ENCODE assay signal across 26 mouse cellular contexts in genomic region chr5:101524670-101525069, GRCm38 (mm10).
A peak's percentile ranks its signal among the peaks of the same experiment; 100 is the strongest.
DNase-seq lines count a peak whose midpoint lies in the region; ATAC-seq and TF ChIP-seq lines count a peak whose summit lies in the region.
"Had no signal": no experiment of that assay in that cellular context is flagged by ENCODE, and none has a peak within 500 bp of the region (broad histone marks: within the 10 kb centered on the region; RNA-seq: fewer than 3 reads in every experiment).

No protein-coding gene starts in this region.

- H3K36me3 ChIP-seq in kidney, adult 2 months (ENCODE audit: control insufficient read depth, insufficient read depth, low read length): no peaks in the 10 kb centered on the region
- H3K36me3 ChIP-seq in kidney, embryonic 14.5 days (ENCODE audit: control insufficient read depth, insufficient read depth, low read length): no peaks in the 10 kb centered on the region
- H3K36me3 ChIP-seq in midbrain, embryonic 14.5 days (ENCODE audit: control insufficient read depth, insufficient read depth, low read length): no peaks in the 10 kb centered on the region
- H3K36me3 ChIP-seq in midbrain, embryonic 15.5 days (replicated peaks): no peaks in the 10 kb centered on the region
- H3K36me3 ChIP-seq: heart, embryonic 15.5 days; limb, embryonic 15.5 days; lung, embryonic 15.5 days; neural tube, embryonic 12.5 days had no signal

- no peaks in the 10 kb centered on the region for H3K9me3 ChIP-seq in kidney, embryonic 14.5 days (ENCODE audit: control insufficient read depth, low read length)
- no peaks in the 10 kb centered on the region for H3K9me3 ChIP-seq in midbrain, embryonic 14.5 days (ENCODE audit: control insufficient read depth, low read length)
- no peaks in the 10 kb centered on the region for H3K9me3 ChIP-seq in midbrain, embryonic 15.5 days
- H3K9me3 ChIP-seq: heart, embryonic 15.5 days; limb, embryonic 15.5 days; lung, embryonic 15.5 days; neural tube, embryonic 12.5 days had no signal

- no peak overlapping the region for H3K4me2 ChIP-seq in kidney, embryonic 14.5 days (replicated peaks; ENCODE audit: low read depth, low read length)
- no peak overlapping the region for H3K4me2 ChIP-seq in midbrain, embryonic 14.5 days (ENCODE audit: low read length)
- no peak overlapping the region for H3K4me2 ChIP-seq in midbrain, embryonic 15.5 days
- H3K4me2 ChIP-seq: heart, embryonic 15.5 days; limb, embryonic 15.5 days; lung, embryonic 15.5 days had no signal

- H3K4me3 ChIP-seq in kidney, adult 2 months (ENCODE audit: insufficient read depth, low read depth, low read length): no peak overlapping the region
- H3K4me3 ChIP-seq in kidney, embryonic 14.5 days (ENCODE audit: low read length): no peak overlapping the region
- H3K4me3 ChIP-seq in midbrain, embryonic 14.5 days (replicated peaks; ENCODE audit: low read depth, low read length): no peak overlapping the region
- no peak overlapping the region for H3K4me3 ChIP-seq in midbrain, embryonic 15.5 days
- H3K4me3 ChIP-seq: gastrocnemius, adult 2 months; heart, embryonic 15.5 days; layer of hippocampus, adult 2 months; limb, embryonic 15.5 days; lung, embryonic 15.5 days; megakaryocyte, embryonic 14.5 days; neural tube, embryonic 12.5 days had no signal

- peak; percentile 20 for DNase-seq in embryo, embryonic 9.5 days (ENCODE audit: extremely low spot score)
- DNase-seq in embryo, embryonic 11 days: no peak
- peak; percentile 6 for DNase-seq in kidney, adult 2 months
- DNase-seq in midbrain, embryonic 14.5 days: peak; percentile 52
- DNase-seq in retina, postnatal 1 day: peak; percentile 74
- no peak for DNase-seq in layer of hippocampus, postnatal 25 days (ENCODE audit: extremely low spot score in 1 of 2, low spot score in 1 of 2)
- DNase-seq: adrenal gland, postnatal 36 days; cerebellum, adult 11-12 months; cerebellum, postnatal 10 days; gastrocnemius, adult 2 months; heart, postnatal 36 days; layer of hippocampus, postnatal 36 days; lung, postnatal 36 days; thymus, adult 2 months; thymus, postnatal 4 days had no signal

- no peak overlapping the region for H3K27ac ChIP-seq in kidney, adult 2 months (ENCODE audit: insufficient read depth, low read depth, low read length)
- H3K27ac ChIP-seq in kidney, embryonic 14.5 days (ENCODE audit: low read depth, low read length): no peak overlapping the region
- H3K27ac ChIP-seq in midbrain, embryonic 14.5 days (replicated peaks; ENCODE audit: low read depth, low read length): no peak overlapping the region
- H3K27ac ChIP-seq in midbrain, embryonic 15.5 days: no peak overlapping the region
- H3K27ac ChIP-seq: gastrocnemius, adult 2 months; heart, embryonic 15.5 days; layer of hippocampus, adult 2 months; limb, embryonic 15.5 days; liver, embryonic 14.5 days; lung, embryonic 15.5 days; neural tube, embryonic 12.5 days; stomach, postnatal 0 days had no signal

- no peak for TF ChIP-seq CTCF in kidney, adult 2 months (conservative IDR thresholded peaks at IDR 0.05; ENCODE audit: insufficient read depth, insufficient read length, low read depth, low read length)

- no peaks in the 10 kb centered on the region; the same call in 1 of the 2 replicates for H3K27me3 ChIP-seq in kidney, adult 2 months (replicated peaks; ENCODE audit: control insufficient read depth, insufficient read depth, low read length)
- peaks cover 7% of the 10 kb centered on the region; the same call in 1 of the 2 replicates for H3K27me3 ChIP-seq in kidney, embryonic 14.5 days (ENCODE audit: control insufficient read depth, insufficient read depth, low read length)
- H3K27me3 ChIP-seq in midbrain, embryonic 14.5 days (ENCODE audit: control insufficient read depth, insufficient read depth, low read length): peaks cover 95% of the 10 kb centered on the region
- H3K27me3 ChIP-seq in midbrain, embryonic 15.5 days (replicated peaks): peaks cover 94% of the 10 kb centered on the region
- H3K27me3 ChIP-seq: megakaryocyte, embryonic 14.5 days had no signal

- no peak for ATAC-seq in kidney, embryonic 14.5 days (ENCODE audit: low FRiP score, low TSS enrichment)
- ATAC-seq in midbrain, embryonic 14.5 days (ENCODE audit: low FRiP score, low TSS enrichment): no peak
- ATAC-seq in midbrain, embryonic 15.5 days (replicated peaks): no peak
- ATAC-seq: inflammation-experienced regulatory T-cells, adult 6 months had no signal

- TF ChIP-seq POLR2A in kidney, adult 2 months (IDR thresholded peaks at IDR 0.05; ENCODE audit: low read depth, low read length): no peak

- 34% methylated on average over 4 of the region's 4 CpGs for WGBS in kidney, adult 2 months
- WGBS in kidney, embryonic 14.5 days: 32% methylated on average over 4 of the region's 4 CpGs
- WGBS in midbrain, embryonic 14.5 days: 4% methylated on average over 4 of the region's 4 CpGs
- under 1% methylated on average over 4 of the region's 4 CpGs for WGBS in midbrain, embryonic 15.5 days

- H3K4me1 ChIP-seq in kidney, adult 2 months (ENCODE audit: control insufficient read depth, insufficient read depth, low read length): peaks cover 11% of the 10 kb centered on the region
- H3K4me1 ChIP-seq in kidney, embryonic 14.5 days (ENCODE audit: control insufficient read depth, insufficient read depth, low read length): 0 out of 2 replicates have a peak, but pooled peaks cover 10% of the 10 kb centered on the region
- H3K4me1 ChIP-seq in midbrain, embryonic 14.5 days (ENCODE audit: control insufficient read depth, insufficient read depth, low read length): peaks cover 20% of the 10 kb centered on the region; the same call in 1 of the 2 replicates
- peaks cover 20% of the 10 kb centered on the region for H3K4me1 ChIP-seq in midbrain, embryonic 15.5 days
- H3K4me1 ChIP-seq: heart, embryonic 15.5 days; lung, embryonic 15.5 days; megakaryocyte, embryonic 14.5 days had no signal

- H3K9ac ChIP-seq in kidney, embryonic 14.5 days (ENCODE audit: low read depth, low read length): no peak overlapping the region
- no peak overlapping the region for H3K9ac ChIP-seq in midbrain, embryonic 14.5 days (replicated peaks; ENCODE audit: low read length)
- no peak overlapping the region for H3K9ac ChIP-seq in midbrain, embryonic 15.5 days
- H3K9ac ChIP-seq: heart, embryonic 15.5 days; limb, embryonic 15.5 days; liver, embryonic 14.5 days; lung, embryonic 15.5 days; neural tube, embryonic 12.5 days had no signal

Comparison
In these comparisons a context has a peak if more than half of its experiments do, and no peak if none do; other contexts are left out.
1. DNase-seq: peak in embryo, embryonic 9.5 days (single experiment), kidney, adult 2 months (single experiment), midbrain, embryonic 14.5 days (single experiment) and retina, postnatal 1 day (single experiment); none in embryo, embryonic 11 days (single experiment) and layer of hippocampus, postnatal 25 days (0 of 2).